Mouse (Mus musculus) CH12F3 (cell line): ENCODE data around the gene Cpt1c.

Experiments used
- in situ Hi-C: fragments of 300-500 bp; cut with MboI; formaldehyde crosslinking; loops from 2 replicates; pipeline ENCODE4 v1.14.3; 2020; ENCODE audit warnings: low sequenced_read_pairs

The Cpt1c gene

GRCm38 (mm10) chr7:44919127-44919526, 55.5 kb downstream of the Cpt1c start:
- in situ Hi-C loops = no loop called here

DNA sequence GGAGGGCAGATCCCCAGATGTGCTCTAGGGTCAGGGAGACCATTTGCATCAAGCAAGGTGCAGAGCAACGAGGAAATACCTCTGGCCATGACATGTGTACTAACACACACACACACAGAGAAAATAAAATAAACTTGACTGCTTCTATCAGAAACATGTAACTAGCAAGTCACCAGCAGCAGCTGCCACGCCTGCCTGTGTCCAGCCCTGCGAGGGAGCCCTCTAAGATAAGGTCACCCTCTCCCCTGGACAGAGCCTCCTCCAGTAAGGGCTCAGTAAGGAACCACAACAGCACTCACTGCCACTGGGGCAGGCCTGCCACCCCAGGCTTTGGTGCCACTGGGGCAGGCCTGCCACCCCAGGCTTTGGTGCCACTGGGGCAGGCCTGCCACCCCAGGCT, 56.4 kb downstream of the Cpt1c start:
- in situ Hi-C loops = no loop called here

DNA sequence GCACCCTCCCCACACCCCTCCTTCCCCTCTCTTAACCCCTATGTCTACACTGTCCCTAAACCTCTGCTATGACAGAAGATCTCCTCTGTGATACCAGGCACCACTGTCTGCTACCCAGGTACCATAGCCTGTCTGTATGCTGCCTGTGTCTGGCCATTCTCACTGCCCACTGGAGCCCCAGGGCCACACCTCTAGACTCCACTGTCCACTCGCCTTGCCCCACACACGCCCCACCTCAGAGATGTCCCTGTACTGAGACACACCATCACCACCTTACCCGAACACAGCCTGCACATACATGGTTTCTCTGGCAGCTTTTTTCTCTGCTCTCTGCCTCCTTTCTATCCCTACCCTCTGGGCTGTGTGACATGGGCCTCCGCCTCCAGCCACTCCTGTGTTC, 57.8 kb downstream of the Cpt1c start:
- in situ Hi-C loops = no loop called here

- in situ Hi-C loops = no loop called here
Measured at GRCm38 (mm10) chr7:44916191-44916590, 58.5 kb downstream of the Cpt1c start.

- in situ Hi-C loops = no loop called here
Measured at GRCm38 (mm10) chr7:44915314-44915713, 59.3 kb downstream of the Cpt1c start.

DNA sequence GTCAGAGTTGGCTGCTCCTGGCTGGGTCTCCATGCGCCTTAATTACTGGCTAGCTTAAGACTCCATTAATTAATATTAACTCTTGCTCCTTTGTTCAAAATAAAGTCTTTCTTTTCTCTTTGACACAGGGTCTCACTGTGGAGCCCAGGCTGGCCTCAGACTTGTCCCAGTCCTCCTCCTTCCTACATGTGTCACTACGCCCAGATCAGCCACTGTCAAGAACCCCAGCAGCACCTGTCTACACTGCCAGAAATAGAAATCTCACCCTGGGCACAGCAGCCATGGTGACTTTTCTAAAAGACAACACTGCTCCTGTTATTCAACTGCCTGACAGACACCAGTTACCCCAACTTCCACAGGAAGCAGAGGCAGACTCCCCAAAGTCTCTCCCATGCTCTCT, 60.3 kb downstream of the Cpt1c start:
- in situ Hi-C loops = no loop called here
